Mouse (Mus musculus): ENCODE measurements around the gene Cdca5.

Cdca5 gene

GRCm38 (mm10) chr19:6054296-6054695 is 30.5 kb upstream of the Cdca5 start:
- Histone ChIP-seq H3K36me3 (ENCODE audit: control insufficient read depth, insufficient read depth, low read length, poor library complexity, severe bottlenecking) (peaks cover 30% of the 10 kb centered on the region), H3K27me3 (ENCODE audit: control insufficient read depth, insufficient read depth, low read length, poor library complexity, severe bottlenecking) (no peaks in the 10 kb centered on the region)
- DNase-seq (ENCODE audit: low read depth, low spot score): no peak

DNA sequence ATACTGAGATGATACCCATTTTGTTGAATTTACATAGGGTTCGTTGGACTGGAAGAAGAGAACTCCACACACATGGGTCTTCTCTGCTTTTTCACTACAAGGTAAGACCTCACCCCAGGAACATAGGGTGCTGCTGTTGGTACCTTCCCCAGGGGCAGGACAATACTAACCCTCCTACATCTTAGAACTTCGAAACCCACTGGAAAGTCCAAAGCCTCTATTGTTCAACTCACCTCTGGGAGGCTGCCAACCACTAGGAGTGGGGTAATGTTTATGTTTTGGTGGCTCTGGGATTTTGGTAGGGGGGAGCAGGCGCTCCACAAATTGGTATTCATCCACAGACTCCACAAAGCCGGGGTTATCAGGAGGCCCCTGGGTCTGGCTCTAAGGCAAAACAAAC is 28.1 kb upstream of the Cdca5 start:
- no peak for DNase-seq (ENCODE audit: low read depth, low spot score)
- peaks cover 19% of the 10 kb centered on the region for H3K36me3 ChIP-seq (ENCODE audit: control insufficient read depth, insufficient read depth, low read length, poor library complexity, severe bottlenecking)
- no peaks in the 10 kb centered on the region for H3K27me3 ChIP-seq (ENCODE audit: control insufficient read depth, insufficient read depth, low read length, poor library complexity, severe bottlenecking)

- Histone ChIP-seq H3K36me3 (ENCODE audit: control insufficient read depth, insufficient read depth, low read length, poor library complexity, severe bottlenecking) (peaks cover 11% of the 10 kb centered on the region), H3K27me3 (ENCODE audit: control insufficient read depth, insufficient read depth, low read length, poor library complexity, severe bottlenecking) (no peaks in the 10 kb centered on the region)
- DNase-seq (ENCODE audit: low read depth, low spot score): peak; percentile 99
These were observed 27.3 kb upstream of the Cdca5 start, which contains the start of the genes Mrpl49 and Fau for GRCm38 (mm10) chr19:6057313-6058096. TSS of gene Mrpl49 (minus strand) at chr19:6057785. TSS of gene Fau (plus strand) at chr19:6057844.

DNA sequence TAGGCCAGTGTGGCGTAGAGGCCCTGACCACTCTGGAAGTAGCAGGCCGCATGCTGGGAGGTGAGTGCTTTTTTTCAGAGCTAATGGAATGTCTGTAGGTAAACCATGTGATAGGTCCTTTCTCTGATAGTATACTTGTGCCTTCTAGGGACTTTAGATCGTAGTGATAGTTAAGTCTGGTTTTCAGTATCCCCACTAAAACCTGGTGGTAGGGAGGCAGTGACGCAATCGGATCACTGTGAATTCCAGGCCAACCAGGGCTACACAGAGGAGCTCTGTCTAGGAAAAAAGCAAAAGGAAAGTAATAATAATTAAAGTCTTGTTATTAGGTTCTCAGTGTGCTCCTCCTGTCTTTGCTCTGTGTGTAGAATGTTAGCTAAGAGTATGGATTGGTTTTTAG is 26.3 kb upstream of the Cdca5 start:
- no peaks in the 10 kb centered on the region for H3K27me3 ChIP-seq (ENCODE audit: control insufficient read depth, insufficient read depth, low read length, poor library complexity, severe bottlenecking)
- H3K36me3 ChIP-seq (ENCODE audit: control insufficient read depth, insufficient read depth, low read length, poor library complexity, severe bottlenecking): peaks cover 5% of the 10 kb centered on the region
- no peak for DNase-seq (ENCODE audit: low read depth, low spot score)

- DNase-seq (ENCODE audit: low read depth, low spot score): no peak
- Histone ChIP-seq H3K36me3 (ENCODE audit: control insufficient read depth, insufficient read depth, low read length, poor library complexity, severe bottlenecking) (peaks cover 5% of the 10 kb centered on the region), H3K27me3 (ENCODE audit: control insufficient read depth, insufficient read depth, low read length, poor library complexity, severe bottlenecking) (no peaks in the 10 kb centered on the region)
These were observed 25.8 kb upstream of the Cdca5 start for GRCm38 (mm10) chr19:6058966-6059365.

- H3K36me3 ChIP-seq (ENCODE audit: control insufficient read depth, insufficient read depth, low read length, poor library complexity, severe bottlenecking): peaks cover 3% of the 10 kb centered on the region
- DNase-seq (ENCODE audit: low read depth, low spot score): peak; percentile 94
- no peaks in the 10 kb centered on the region for H3K27me3 ChIP-seq (ENCODE audit: control insufficient read depth, insufficient read depth, low read length, poor library complexity, severe bottlenecking)
These were observed 23.7 kb upstream of the Cdca5 start, which contains the start of gene Znhit2 for GRCm38 (mm10) chr19:6061021-6061533. TSS of gene Znhit2 (plus strand) at chr19:6061192.

- Histone ChIP-seq H3K36me3 (ENCODE audit: control insufficient read depth, insufficient read depth, low read length, poor library complexity, severe bottlenecking) (peaks cover 3% of the 10 kb centered on the region), H3K27me3 (ENCODE audit: control insufficient read depth, insufficient read depth, low read length, poor library complexity, severe bottlenecking) (no peaks in the 10 kb centered on the region)
- peak; percentile 66 for DNase-seq (ENCODE audit: low read depth, low spot score)
These were observed 23.0 kb upstream of the Cdca5 start for GRCm38 (mm10) chr19:6061641-6062302.

- H3K36me3 ChIP-seq (ENCODE audit: control insufficient read depth, insufficient read depth, low read length, poor library complexity, severe bottlenecking): peaks cover 3% of the 10 kb centered on the region
These were observed 22.4 kb upstream of the Cdca5 start for GRCm38 (mm10) chr19:6062418-6062817.

GRCm38 (mm10) chr19:6063081-6063480 is 21.7 kb upstream of the Cdca5 start:
- Histone ChIP-seq H3K36me3 (ENCODE audit: control insufficient read depth, insufficient read depth, low read length, poor library complexity, severe bottlenecking) (peaks cover 3% of the 10 kb centered on the region), H3K27me3 (ENCODE audit: control insufficient read depth, insufficient read depth, low read length, poor library complexity, severe bottlenecking) (no peaks in the 10 kb centered on the region)
- DNase-seq (ENCODE audit: low read depth, low spot score): no peak

More at GRCm38 (mm10) chr19:6062418-6062817, 22.4 kb upstream of the Cdca5 start:
- no peak for DNase-seq (ENCODE audit: low read depth, low spot score)
- no peaks in the 10 kb centered on the region for H3K27me3 ChIP-seq (ENCODE audit: control insufficient read depth, insufficient read depth, low read length, poor library complexity, severe bottlenecking)

DNA sequence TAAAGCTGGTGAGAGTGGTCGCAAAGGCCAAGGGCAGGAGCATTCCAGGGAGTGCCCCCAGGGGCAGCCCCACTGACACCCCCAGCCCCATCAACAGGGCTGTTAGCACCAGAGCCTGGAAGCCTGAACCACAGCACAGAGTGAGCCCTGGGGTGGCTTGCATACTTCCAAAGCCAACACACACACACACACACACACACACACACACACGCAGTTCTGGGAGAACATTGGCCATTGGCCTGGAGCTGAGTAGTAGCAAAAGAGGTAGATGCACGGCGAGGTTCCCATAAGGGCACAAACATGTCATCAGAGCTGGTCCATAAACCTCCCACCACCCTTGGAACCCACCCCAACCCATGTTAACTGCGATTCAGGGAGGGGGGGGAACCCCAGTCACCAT is 18.2 kb upstream of the Cdca5 start:
- Histone ChIP-seq H3K27me3 (ENCODE audit: control insufficient read depth, insufficient read depth, low read length, poor library complexity, severe bottlenecking) (no peaks in the 10 kb centered on the region), H3K36me3 (ENCODE audit: control insufficient read depth, insufficient read depth, low read length, poor library complexity, severe bottlenecking) (no peaks in the 10 kb centered on the region)
- no peak for DNase-seq (ENCODE audit: low read depth, low spot score)

GRCm38 (mm10) chr19:6067011-6067723 is 17.6 kb upstream of the Cdca5 start:
- Histone ChIP-seq H3K27me3 (ENCODE audit: control insufficient read depth, insufficient read depth, low read length, poor library complexity, severe bottlenecking) (no peaks in the 10 kb centered on the region), H3K36me3 (ENCODE audit: control insufficient read depth, insufficient read depth, low read length, poor library complexity, severe bottlenecking) (no peaks in the 10 kb centered on the region)
- peak; percentile 90 for DNase-seq (ENCODE audit: low read depth, low spot score)

GRCm38 (mm10) chr19:6067724-6068415 is 16.9 kb upstream of the Cdca5 start, which contains the start of gene Tm7sf2:
TSS of gene Tm7sf2 (minus strand) at chr19:6068373.
- DNase-seq (ENCODE audit: low read depth, low spot score): peak; percentile 87
- Histone ChIP-seq H3K36me3 (ENCODE audit: control insufficient read depth, insufficient read depth, low read length, poor library complexity, severe bottlenecking) (no peaks in the 10 kb centered on the region; the same call in 1 of the 2 replicates), H3K27me3 (ENCODE audit: control insufficient read depth, insufficient read depth, low read length, poor library complexity, severe bottlenecking) (no peaks in the 10 kb centered on the region)

DNA sequence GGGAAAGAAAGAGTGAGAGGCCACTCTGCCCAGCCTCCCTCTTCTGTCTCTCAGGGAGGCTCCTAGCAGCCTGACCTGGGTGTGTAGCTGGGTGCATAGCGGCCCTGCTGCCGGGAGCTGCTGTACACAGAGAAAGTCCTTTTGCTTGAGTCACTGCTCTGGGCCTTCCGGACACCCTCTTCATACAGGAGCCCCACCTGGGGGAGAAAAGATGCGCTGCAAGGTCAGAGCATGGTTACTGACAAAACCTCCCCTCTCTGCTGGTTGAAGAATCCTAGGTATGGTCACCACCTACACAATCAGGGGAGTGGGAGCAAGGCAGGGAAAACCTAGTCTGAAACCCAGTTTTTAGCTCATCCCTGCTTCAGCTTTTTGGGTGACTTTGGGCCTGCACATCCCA is 15.8 kb upstream of the Cdca5 start:
- DNase-seq (ENCODE audit: low read depth, low spot score): peak; percentile 38
- no peaks in the 10 kb centered on the region for H3K27me3 ChIP-seq (ENCODE audit: control insufficient read depth, insufficient read depth, low read length, poor library complexity, severe bottlenecking)
- no peaks in the 10 kb centered on the region; the same call in 1 of the 2 replicates for H3K36me3 ChIP-seq (ENCODE audit: control insufficient read depth, insufficient read depth, low read length, poor library complexity, severe bottlenecking)

- DNase-seq (ENCODE audit: low read depth, low spot score): no peak
- H3K36me3 ChIP-seq (ENCODE audit: control insufficient read depth, insufficient read depth, low read length, poor library complexity, severe bottlenecking): no peaks in the 10 kb centered on the region; the same call in 1 of the 2 replicates
These were observed 14.9 kb upstream of the Cdca5 start for GRCm38 (mm10) chr19:6069851-6070250.

More at GRCm38 (mm10) chr19:6069851-6070250, 14.9 kb upstream of the Cdca5 start:
- no peaks in the 10 kb centered on the region for H3K27me3 ChIP-seq (ENCODE audit: control insufficient read depth, insufficient read depth, low read length, poor library complexity, severe bottlenecking)
